Mouse (Mus musculus) lung, postnatal 25 days (tissue): ENCODE measurements around the gene Tnfsf13.
"Not testable (repeated sequence)": the region's sequence is repeated elsewhere in the genome, so short reads cannot be mapped to it uniquely, and the experiment has no call there.

Source experiments
- DNase-seq: peaks from one replicate; pipeline ENCODE4 v3.0.0; 2022; ENCODE audit warnings: low spot score

The Tnfsf13 gene

DNA sequence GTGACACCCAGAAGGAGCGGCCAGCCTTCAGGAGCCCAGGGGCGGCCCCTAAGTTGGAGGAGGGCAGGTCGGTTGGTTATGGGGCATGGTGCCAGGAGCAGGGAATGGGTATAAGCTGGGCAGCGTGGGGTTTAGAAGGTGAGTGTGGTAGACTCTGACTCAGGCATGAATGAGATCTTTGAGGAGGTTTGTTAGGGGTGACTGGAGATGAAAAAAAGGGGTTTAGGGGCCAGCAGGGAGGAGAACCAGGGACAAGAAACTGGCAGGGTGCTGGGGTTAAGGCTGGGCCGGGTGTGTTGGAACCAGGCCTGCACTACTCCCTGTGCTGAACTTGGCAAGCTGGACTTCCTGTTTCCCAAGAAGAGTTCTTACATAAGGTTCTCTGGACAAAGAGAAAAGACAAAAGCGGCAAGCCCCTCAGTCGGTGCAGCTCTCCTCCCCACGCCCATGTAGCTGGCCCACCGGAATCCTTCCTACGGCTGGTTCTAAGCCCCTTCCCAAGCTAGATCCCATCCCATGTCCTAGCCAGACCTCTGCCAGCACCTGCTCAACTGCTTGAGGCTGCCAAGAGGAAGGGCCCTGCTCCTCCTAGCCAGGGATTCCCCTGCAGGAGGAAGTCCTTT is at the start of gene Tnfsf13:
Tnfsf13 (minus strand) TSS at position 259 of the 623 bp plus-strand sequence.
- peak; percentile 92 for DNase-seq

DNA sequence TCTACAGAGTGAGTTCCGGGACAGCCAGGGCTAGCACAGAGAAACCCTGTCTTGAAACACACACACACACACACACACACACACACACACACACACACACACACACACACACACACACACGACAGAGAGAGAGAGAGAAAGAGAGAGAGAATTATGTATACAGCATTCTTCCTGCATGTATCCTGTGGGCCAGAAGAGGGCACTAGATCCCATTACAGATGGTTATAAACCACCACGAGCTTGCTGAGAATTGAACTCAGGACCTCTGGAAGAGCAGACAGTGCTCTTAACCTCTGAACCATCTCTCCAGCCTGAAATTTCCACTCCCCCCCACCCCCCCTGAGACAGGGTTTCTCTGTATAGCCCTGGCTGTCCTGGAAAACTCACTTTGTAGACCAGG is 45.8 kb upstream of the Tnfsf13 start:
- not testable (repeated sequence) for DNase-seq

DNA sequence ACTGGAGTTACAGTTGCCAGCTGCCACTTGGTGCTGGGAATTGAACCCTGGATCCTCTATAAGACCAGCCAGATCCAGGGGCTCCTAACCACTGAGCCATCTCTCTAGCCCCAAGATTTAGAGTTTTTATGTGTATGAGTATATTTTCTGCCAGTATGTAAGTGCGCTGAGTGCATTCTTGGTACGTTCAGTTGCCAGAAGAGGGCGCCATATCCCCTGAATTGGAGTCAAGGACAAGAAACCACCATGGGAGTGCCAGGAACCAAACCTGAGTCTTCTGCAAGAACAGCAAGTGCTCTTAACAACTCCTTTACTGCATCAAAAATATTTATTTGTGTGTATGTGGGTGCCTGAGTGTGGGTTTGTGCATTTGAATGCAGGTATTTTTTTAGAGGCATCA is 43.5 kb upstream of the Tnfsf13 start:
- peak; percentile 64 for DNase-seq

DNA sequence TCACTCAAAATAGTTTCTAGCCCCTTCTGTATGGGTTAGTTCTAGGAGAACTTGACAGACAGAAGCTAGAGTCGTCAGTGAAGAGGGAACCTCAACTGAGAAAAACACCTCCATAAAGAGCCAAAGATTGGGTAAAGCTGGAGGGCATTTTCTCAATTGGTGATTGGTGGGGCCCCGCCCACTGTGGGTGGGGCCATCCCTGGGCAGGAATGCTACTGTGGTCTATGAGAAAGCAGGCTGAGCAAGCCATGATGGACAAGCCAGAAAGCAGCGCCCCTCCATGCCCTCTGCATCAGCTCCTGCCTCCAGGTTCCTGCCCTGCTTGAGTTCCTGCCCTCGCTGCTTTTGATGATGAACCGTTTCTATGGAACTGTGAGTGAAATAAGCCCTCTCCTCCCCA is 40.4 kb upstream of the Tnfsf13 start:
- DNase-seq: no peak

DNA sequence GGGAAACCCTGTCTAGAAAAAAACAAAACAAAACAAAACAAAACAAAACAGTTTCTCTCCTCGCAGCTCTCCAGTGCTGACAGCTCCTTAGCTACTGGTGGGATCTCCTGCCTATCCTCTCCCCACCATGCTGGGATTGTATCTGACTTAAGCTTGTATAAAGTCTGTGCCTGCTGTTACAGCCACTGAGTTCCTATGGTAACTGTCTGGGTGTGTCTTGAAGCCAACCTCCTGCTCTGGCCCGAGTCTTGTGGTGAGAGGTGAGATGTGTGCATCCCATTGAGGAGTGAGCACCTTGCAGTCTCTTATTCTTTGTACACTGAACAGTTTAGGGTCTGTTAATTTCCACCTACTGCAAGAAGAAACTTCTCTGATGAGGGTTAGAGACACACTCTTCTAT is 37.5 kb upstream of the Tnfsf13 start:
- DNase-seq: no peak

DNA sequence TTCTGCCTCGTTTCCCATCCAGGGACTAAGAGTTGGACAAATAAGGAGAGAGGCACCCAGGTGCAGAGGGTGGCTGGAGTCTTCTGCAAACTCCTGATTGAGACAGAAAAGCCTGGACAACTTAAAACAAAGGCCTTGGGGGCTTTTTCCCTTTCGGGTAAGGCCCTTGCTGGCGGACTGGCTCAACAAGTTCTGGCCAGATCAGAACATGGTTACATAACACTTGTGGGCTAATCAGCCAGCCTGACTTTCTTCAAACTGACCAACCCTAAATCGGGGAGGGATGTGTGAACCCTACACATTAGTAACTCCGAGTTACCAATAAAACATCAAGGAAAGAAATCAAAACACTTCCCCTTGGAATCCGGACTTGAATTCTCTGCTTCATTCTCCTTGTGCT is 35.3 kb upstream of the Tnfsf13 start:
- DNase-seq: peak; percentile 51

DNA sequence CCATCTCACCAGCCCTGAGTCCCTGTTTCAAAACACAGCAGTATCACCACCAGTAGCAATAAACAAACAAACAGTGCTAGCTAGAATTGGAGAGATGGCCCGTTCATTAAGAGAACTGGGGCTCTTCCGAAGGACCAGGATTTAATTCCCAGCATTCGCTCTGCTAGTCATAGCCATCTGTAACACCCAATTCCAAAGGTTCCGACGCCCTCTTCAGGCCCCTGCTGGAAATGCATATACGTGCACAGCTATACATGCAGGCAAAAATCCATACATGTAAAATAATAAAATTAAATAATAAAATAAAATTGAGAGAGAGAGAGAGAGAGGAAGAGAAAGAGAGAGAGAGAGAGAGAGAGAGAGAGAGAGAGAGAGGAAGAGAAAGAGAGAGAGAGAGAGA is 33.8 kb upstream of the Tnfsf13 start:
- no peak for DNase-seq

- DNase-seq: no peak
Observed at GRCm38 (mm10) chr11:69718661-69719060, 33.1 kb upstream of the Tnfsf13 start.

DNA sequence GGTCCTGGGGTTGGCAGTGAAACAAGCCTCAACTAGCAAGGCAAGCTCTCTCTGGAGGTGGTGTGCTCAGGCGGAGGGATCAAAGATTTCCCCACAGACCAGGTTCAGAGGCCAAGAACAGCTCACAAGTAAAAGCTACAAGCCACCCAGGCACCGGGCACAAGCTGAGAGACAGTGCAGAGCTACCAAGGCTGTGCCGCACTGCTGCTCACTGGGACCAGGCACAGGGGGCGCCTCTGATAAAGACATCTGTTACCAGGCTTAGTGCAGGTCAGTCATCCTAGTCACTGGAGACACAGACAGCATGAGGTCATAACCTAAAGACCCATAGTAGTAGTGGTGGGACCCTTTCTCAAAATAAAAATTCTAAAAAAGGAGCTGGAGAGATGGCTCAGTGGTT is 31.4 kb upstream of the Tnfsf13 start:
- DNase-seq: no peak

DNA sequence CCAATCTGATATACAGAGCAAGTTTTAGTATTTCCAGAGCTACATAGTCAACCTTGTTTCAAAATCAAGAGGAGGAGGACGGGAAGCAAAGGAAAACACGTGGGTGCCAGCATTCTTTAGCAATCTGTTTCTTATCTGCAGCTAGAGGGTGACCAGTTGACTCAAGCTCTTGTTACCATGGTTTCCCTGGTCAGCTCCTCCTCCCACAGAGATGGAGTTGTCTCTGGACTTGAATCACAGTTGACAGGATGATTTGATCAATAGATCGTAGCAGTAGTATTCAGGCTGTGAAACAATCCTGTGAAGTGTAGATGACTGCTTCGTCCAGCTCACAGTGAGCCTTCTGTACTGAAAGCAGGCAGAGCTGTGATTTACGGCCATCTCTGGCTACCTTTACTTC is 30.3 kb upstream of the Tnfsf13 start:
- DNase-seq: peak; percentile 71

GRCm38 (mm10) chr11:69715482-69715881 is 29.9 kb upstream of the Tnfsf13 start:
- DNase-seq: peak; percentile 29

DNA sequence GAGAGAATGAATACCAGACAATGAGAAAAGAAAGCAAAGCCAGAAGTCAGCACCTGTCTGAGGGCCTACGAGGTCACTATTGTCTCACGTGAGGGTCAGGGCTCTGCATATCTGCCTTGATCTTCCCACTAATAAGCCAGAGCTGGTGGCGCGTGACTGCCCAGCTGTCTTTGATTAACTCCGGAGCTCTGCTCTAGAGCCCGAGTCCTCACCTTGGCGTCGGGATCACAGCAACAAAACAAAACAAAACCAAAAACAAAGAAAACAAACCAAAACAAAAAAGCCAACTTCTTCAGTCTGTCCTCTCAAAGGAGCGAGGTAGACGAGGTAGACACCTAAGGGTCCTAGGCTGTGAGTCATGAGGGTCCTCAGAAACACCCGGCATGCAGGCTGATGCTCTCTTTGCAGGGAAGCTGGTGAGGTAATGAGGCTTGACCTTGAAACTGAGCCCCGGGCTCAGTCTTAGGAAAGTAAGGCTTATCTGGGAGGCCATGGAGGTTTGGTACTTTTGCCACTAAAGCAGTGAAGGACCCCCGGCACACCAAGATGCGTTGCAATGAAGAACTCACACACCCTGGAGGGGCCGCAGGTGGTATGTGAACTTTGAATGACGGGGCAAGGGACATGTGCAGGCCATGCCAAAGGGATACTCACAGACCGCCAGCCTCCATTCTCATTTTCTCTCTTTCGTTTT is 29.2 kb upstream of the Tnfsf13 start:
- no peak for DNase-seq

DNA sequence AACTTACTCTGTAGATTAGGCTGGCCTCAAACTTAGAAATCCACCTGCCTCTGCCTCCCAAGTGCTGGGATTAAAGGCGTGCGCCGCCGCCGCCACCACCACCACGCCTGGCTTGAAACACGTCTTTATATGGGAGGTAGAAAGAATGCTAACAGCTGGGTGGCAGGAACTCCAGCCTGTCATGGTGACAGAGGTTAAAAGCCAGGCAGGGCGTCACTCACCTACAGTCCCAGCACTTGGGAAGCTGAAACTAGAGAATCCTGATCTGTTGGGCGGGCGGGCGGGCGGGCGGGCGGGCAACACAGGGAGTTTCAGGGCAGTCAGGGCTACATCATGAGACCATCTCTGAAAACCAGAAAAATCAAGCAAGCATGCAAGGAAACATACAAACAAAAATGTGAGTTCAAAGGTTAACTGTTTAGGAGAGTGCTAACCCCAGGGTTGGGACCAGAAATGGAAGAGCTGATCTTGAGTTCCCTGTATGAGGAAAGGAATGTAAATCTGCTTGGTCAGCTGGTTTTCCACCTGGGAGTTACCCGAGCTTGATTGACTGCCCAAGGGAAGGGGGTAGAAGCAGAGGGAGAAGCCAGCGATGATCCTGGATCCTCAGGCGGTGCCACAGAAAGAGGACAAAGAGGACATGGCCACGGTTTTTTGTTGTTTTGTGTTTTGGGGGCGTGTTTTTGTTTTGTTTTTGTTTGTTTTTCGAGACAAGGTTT is 27.5 kb upstream of the Tnfsf13 start:
- DNase-seq: no peak

DNA sequence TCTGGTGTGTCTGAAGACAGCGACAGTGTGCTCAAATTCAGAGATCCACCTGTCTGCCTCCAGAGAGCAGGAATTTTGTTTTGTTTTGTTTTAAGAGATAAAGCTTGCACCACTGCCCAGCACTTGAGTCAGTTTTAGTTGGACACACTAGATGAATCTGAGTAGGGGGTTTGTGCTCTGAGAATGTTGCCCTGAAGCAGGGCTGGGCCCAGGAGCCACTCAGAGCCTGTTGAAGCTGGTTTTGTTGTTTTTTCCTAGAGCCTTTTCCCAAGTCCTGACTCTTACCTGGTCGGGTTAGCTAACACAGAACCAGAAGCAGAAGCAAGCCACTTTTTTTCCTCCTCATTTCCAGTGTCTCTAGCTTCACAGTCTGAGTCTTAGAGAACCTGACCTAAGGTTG is 25.5 kb upstream of the Tnfsf13 start:
- DNase-seq: no peak

DNA sequence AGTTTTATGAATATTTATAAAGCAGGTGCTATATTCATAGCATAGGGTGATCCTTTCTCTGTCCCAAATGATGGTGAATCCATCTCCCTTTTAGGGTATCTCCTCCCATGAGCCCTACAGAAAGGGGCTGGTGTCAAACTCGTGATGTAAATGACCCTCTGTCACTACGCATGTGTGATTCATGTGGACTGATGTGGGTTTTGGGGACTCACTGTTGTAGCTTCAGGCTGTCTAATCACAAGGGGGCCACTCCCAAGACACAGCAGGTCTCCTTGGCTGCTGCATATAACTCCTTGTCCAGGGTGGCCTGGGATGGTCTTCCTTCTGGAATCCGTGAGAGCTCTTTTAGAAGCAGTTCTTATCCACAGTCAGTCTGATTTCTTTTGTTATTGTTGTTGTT is 24.9 kb upstream of the Tnfsf13 start:
- DNase-seq: no peak

DNA sequence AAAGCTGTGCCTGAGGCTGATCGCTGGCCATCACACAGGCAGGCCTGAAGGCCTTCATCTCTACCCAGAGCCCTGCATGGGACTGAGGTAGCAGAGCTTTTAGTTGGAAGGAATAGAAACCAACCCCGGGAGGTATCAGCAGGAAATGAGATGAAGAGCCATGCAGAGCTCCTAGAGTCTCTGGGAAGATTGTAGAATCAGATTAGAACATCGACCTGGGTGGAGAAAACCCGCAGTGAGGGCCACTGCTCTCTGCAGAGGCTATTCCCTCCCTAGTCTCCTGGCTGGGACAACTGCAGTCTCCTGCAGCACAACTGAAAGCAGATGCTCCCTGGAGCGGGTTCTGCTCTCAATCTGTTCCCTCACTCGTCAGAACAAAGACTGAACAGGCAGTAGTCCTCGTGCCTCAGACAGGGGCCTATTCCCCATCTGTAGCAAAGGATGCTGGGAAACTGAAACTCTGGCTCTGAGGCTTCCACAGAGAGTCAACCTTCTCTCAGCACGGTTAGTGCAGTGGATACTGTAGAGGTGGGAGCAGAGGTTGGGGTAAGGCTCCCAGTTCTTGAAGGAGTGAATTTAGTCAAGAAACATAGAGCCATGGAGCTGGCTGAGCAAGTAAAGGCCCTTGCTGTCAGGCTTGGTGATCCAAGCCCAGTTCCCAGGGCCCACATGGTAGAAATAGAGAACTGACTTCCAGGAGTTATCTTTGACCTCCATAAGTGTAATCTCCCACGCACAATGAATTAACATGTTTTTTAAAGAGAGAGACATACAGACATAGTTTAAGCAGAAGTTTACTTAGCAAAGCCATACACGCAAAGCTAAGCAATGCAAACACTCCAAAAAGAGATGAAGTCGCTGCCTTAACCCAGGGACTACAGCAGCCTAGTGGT is 24.2 kb upstream of the Tnfsf13 start:
- DNase-seq: no peak

DNA sequence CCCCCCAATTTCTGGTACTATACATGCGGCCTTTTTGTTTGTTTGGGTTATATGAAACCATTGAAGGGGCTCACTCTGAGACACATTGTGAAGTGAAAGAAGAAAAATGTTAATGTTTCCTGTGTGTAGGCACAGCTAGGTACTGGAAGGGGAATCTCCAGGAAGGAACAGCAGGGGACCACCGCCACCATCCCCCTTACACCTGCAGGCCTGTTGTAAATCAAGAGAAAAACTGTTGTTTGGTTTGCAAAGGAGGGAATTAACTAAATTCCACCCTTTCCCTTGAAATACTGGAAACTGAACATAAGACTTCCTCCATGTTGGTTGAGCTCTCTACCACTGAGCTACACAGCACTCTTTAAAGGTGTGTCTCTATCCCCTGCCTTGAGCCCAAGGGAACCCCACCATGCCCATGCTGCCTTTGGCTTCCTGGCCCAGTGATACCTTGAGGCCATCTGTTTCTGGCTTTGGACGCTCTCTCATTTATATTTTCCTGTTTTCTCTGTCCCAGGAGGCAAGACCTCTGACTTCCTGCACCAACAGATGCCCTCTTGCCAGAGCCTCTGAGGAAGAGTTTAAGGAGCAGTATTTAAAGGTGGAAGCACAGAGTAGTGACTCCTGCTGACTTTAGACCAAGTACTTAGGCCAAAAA is 23.2 kb upstream of the Tnfsf13 start:
- DNase-seq: no peak

DNA sequence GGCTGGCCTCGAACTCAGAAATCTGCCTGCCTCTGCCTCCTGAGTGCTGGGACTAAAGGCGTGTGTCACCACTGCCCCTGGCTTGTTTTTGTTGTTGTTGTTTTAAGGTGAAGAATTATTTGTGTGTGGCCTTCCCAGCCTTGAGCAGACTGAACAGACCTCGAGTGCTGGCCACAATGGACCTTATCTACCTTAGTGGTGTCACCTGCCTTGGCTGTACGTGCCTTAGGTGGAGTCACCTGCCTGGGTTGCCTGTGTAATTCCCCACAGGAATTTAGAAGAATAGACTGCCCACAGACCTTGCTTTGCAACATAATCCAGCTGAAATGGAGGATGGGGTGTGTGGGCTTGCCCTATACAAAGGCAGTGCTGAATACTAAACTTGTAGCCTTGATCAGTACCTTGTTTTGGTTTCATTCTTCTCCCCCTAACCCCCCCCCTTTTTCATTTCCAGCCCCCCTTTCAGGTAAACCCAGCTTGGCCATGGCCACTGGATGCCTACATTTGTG is 22.3 kb upstream of the Tnfsf13 start:
- no peak for DNase-seq

DNA sequence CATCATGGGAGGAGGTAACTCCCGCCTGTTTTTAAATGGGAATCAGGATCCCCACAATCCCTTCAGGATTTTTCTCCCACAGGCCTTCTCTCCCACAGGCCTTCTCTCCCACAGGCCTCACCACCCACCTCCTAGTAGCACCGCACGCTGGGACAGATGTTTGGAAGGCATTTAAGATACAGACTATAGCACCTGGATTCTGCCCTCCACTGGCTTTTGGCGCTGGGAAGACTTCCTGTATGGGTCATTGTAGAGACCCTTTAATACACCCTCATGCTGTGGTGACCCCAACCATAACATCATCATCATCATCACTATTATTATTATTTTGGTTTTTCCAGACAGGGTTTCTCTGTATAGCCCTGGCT is 21.9 kb upstream of the Tnfsf13 start:
- DNase-seq: no peak

DNA sequence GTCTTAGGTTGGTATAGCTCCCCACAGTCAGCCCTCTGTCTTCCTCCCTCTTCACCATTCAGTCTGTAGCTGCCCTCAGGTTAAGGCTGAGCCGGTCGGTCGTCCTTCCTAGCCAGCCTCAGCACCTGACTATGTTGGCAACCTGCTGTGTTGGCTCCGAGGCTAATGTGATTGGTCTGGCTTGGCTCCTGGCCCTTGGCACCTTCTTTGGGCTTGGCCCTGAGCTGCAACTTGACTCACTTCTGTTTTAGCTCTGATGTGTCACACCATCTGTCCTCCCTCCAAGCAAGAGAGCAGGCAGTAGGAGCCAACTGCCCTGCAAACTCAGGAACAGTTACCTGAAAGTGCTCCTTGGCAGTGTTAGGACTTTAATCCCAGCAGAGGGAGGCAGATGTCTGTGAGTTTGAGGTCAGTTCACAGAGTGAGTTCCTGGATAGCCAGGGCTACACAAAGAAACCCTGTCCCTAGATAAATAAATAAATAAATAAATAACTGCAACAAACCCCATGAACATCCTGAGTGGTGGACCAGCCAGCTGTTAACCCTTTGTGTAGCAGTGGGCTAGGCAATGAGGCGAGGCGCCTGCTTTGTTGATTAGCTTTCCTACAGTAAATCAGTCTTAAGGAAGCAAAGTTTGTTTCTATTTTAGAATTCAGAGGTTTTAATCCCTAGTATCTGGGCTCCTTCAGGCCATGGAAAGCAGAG is 21.3 kb upstream of the Tnfsf13 start:
- peak; percentile 61 for DNase-seq

GRCm38 (mm10) chr11:69704613-69705010 is 19.0 kb upstream of the Tnfsf13 start:
- no peak for DNase-seq
